Mouse (Mus musculus): Measurements from ENCODE around the gene Neo1. TPM values are rescaled to one million over a fixed set of nuclear protein-coding genes. Genes with fewer than 3 reads are reported as not detected.

Neo1 gene
- polyA plus RNA-seq (2017; shearing (Covaris generic)) = 0.36 TPM

DNA sequence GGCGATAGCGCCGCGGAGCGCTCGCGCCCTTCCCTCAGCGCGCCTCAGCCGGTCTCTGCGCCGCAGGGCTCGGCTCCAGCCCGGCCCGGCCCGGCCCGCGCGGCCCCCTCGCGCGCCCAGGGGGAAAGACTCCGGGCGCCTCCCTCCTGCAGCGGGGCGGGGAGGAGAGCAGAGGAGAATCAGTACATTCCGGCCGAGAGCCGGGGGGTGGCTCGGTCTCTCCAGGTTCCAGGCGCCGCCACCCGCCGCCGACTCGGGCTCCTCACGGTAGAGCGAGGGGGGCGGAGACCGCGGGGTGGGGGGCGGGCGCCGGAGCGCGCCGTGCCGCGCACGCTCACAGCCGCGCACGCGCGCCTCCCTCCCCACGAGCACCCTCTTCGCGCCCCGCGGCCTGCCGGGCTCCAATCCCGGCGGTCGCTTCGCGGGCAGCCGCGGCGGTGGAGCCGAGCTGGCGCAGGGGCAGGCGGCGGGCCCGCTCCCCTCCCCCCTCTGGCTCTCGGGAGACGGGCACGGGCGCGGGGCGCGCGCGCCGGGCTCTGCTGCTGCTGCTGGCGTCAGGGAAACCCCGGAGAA lies at the start of gene Neo1:
Gene Neo1 (minus strand): TSS at position 283 of the 573 bp plus-strand sequence.

Other genes with a start within 250 kb of the Neo1 start
- not detected for gene Hcn4, start 213.0 kb downstream of the Neo1 start, polyA plus RNA-seq (2017; shearing (Covaris generic))

All from CD4-positive, CD25-positive, alpha-beta regulatory T cell (primary cell).